Mouse (Mus musculus) urinary bladder, postnatal 4 days (tissue): ENCODE data around the gene Syn2.
A peak's percentile ranks its signal among the peaks of the same experiment; 100 is the strongest.

Experiments used
- DNase-seq, 2 experiments: peaks; one replicate each; pipeline ENCODE4 v3.0.0; 2021 to 2022; ENCODE audit warnings: low spot score in 2 of 2

Gene Syn2

DNA sequence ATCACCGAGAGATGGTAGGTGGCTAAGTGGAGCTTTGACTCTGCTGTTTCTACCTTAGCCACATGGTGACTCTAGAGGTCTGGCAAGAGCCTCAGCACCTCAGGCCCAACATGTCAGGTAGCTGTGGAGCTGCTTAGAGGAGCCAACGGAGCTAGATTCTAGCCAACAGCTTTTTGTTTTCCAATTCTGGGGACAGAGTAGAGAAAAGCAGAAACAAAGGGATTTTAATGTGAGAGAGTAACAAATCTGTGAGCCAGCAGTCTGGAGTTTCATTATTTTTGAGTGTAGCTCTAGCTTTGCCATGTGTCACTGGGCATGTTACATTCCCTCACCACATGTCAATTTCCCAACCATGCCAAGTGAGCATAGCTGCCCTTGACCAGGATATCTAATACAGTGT lies 109.5 kb downstream of the Syn2 start:
- no peak for DNase-seq

DNA sequence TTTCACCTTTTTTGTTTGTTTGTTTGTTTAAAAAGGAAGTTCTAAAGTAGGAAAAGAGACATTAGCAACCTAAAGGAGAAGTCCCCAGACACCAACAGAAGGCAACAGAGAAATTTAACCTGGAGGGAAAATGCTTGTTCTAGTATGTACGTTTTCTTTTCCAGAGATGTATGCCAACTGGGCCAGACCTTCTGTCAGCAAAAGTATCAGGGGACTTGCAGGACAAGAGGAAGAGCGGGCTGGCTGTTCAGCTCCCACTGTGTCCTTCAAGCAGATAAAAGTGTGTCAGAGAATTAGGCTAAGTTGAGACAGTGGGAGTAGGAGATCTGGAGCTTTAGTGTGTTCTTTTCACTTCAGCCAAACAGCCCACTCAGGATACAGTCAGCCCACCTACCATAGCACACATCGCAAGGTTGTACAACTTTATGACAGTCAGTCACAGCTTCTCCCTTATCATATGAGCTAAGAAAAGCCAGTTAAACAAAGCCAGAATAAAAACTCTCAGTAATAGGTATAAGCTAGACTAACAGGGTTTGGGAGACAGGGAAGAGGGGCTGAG lies 110.9 kb downstream of the Syn2 start:
- DNase-seq = no peak

DNA sequence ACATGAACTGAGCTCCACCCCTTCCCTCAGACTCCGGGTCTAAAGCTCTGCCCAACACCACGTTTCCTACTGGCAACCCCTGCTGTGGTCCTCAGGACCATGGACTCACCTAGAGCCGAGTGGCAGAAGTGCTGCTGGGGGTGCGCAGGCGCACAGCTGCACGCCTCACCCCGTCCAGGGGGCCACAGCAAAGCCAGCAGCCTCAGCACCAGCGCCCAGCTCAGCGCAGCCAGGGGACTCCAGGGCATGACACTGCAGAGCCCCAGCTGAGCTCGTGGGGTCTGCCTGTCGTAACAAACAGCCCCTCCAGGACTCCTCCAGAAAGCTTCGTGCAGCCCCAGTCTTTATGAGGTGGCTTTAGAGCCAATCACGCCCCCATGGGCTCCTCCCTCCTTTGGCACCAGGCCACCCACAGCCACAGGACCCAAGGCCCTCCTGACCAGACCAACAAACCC lies 116.9 kb downstream of the Syn2 start:
- no peak for DNase-seq

DNA sequence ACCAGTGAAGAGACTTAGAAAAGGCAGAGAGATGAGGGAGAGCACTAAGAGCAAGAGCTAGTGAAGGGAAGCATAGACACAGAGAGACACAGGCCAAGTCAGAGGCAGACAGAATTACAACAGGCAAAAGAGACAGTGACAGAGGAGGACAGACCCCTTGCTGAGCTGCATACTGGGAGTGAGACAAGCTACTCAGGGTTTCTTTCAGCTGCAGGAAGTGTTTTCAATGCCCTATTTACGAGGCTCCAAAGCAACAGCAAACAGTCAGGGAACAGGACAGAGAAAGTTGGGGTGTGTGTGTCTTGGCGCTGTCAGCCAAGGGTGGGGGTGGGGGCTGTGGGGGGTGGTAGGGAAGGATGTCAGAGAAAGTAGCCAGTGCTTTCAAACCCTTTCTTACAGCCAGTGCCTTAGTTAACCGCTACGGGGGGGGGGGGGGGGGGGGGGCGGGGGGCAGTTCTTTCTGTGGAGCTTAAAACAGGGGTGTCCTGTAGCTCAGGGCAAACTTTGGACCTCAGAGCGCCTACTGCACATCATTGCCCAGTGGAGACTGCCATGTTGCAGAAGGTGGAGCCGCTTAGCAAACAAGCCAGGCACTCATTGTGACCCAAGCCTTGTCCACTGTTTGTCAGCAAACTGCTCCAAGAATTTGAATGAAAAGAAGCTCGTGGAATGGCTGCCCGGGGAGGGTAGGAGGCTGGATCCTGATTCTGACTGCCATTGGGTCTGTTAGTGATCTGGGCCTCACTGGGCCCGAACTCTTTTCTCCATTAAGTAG lies 117.6 kb downstream of the Syn2 start, which contains the start of gene Timp4:
Gene Timp4 (minus strand): TSS at position 107 of the 775 bp plus-strand sequence.
- no peak for DNase-seq

DNA sequence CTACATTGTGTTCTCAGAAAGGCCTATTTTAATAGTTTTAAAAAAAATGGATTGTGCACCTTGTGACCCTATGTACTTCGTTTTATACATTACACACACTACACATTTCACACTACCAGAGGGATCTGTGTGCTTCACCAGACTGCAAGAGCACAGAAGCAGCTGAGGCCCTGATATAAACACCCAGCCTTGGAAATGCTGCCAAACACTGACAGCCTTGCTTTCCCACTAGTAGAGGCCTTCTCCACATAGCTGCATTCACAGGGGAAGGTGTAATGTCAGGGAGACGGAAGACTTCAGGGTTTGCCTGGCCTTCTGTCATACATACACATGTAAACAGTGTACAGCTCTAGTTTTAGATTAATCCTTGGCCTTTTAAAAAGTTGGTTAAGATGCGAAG lies 120.5 kb downstream of the Syn2 start:
- no peak for DNase-seq

DNA sequence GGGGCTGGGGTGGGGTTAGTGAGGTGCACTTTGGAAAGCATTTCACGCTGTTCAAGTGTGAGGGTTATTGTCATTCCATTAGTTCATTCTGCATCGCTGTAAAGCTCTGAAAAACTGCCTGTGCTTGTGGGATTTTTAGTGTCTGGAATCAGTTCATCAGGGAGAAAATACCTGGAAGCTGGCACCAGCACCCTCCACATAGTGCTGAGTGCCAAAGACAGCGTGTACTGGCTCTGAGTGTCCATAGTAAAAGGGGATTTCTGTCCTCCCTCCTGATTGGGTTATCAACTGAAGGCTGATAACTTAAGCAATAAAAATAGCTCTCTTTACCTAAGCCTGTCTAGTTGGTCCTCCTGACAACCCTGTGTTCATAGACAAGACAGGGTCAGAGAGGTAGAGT lies 125.8 kb downstream of the Syn2 start:
- DNase-seq = no peak

DNA sequence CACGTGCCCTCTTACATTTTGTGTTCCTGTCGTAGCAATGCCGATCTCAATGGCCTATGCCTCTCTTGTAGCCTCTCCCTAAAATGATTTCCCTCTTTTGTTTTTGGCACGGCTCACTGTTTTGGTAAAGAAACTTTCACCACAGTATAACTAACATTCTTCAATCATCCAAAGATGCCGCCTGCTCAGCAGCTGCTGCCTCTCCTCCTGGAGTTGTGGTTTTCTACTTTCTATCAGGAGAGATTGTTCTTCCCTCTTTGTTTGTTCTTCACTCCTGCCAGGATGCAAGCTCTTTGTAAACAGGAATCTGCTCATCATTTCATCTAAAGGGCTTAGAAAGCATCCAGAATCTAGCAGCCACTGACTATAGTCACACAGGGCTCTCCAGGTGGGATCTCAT lies 132.1 kb downstream of the Syn2 start:
- no peak for DNase-seq

DNA sequence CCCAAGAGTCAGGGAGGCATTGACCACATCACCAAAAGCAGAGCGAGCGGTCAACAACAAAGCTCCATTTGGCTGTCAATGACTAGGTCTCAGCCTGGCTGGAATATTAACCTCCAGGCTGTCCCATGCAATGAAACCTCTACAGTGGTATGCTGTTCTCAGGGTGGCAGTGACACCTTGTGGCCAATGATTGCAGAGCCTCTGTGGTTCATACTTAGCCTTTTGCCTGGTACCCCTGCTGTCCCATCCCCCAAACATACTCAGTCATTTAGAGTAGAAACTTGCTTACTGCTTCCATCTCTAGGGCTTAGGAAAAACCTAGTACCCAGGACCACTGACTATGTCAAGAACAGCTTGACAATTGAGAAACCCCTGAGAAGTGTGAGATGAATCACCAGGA lies 133.2 kb downstream of the Syn2 start:
- DNase-seq = peak; percentile 43 to 67

DNA sequence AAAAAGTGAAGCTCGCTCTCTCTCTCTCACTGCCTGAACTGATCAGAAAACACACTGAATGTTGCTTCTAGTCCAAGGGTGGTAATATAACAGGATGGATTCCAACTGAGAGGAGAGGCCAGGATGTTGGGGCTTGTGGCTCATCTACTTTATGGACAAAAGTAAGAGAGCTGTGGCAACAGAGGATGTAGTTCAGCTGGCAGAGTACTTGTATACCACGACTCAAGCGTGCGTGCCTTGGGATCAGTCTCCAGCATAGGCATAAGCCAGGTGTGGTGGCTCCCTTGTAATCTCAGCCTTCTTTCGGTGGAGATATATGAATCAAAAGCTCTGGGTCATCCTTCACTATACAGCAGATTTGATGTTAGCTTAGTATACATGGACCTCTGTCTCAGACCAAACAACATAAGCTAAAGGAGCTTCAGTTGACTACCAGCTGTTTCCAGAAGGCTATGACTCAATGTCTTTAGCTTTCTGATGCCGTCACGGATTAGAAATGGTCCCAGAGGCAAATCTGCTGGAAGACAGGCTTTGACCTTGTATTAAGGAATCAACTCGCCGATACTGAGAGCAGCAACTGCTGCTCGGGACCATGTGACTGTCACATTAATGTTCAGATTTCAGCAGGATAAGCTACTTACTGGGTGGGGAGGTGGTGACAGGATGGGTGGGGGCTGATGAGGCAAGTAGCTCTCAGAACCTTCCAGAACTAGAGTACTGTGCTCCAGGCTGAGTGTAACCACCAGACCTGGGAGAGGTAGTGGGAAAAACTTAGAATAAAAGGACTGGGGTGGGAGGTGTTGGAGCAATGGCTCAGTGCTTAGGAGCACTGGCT lies 134.1 kb downstream of the Syn2 start:
- DNase-seq = no peak

DNA sequence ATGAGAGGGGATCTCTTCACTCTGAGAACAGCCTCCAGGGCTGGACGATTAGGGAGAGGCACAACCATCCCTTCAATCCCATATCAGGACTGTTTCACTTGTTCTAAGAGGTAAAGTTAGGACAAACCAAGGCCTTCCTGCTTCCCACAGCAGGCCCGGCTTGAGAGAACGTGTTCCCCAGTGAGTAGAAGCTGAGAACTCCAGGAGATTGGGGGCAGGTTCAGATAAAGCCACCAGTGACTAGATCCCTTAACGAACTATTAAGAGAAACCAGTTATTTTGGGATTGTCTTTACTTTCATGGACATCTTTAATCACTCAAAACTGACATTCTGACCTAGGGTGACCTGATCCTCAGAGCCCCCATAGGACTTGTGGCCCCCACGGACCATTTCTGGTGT lies 134.9 kb downstream of the Syn2 start:
- DNase-seq = no peak

DNA sequence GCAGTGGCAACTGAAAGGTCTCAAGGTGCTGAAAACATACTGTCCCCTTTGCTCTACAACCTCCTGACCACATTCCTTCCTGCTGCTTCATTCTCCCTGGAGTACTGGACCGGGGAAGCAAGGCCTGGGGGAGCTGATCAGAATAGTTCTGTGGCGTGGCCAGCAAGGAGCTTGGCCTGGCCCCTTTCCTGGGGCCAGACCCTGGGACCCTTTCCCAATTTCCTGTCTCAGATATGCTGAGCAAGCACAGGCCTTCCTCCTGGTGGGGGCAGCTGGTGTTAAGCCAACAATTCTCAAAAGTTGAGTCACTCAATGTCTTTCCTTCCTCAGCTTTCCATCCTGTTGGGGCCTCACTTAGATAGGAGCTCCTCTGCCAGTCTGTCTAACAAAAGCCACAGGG lies 135.4 kb downstream of the Syn2 start:
- no peak for DNase-seq

DNA sequence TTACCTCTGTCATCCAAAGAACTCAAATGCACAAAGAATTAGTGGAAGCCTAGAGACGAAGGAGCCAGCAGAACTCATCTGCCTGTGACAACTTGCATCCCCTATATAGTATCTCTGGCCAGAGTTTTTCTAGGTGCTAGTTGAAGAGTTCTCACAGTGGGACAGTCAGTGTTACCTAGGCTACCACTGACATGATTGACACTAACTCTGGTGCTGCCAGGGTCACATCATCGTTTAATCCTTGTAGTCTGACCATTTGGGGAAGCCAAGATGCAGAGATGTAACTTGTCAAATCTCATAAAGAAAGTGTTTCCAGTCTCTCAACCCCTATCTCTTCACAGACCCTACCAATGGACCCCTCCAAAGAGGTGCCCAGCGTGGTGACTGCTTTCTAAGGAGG lies 136.6 kb downstream of the Syn2 start:
- DNase-seq = no peak

DNA sequence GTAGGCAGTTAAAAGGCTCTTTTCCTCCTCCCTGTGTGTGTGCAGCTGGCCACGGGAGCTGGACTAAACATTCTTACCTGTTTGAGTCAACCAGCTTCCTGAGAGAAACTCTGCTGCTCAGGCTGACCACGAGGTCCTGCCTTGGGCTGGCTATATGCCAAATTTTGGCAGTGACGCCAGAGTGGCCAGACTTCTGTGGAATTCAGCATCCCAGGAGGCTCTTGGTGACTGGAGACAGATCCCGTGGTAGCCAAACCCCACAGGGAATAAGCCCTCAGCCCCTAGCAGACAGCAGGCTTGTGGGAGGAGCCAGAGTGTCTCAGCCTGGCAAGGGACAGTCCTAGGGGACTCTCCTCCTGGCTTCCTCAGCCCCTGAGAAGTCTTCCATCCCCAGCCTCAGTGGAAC lies 137.2 kb downstream of the Syn2 start:
- peak in 1 of 2 experiments; percentile 39 for DNase-seq

DNA sequence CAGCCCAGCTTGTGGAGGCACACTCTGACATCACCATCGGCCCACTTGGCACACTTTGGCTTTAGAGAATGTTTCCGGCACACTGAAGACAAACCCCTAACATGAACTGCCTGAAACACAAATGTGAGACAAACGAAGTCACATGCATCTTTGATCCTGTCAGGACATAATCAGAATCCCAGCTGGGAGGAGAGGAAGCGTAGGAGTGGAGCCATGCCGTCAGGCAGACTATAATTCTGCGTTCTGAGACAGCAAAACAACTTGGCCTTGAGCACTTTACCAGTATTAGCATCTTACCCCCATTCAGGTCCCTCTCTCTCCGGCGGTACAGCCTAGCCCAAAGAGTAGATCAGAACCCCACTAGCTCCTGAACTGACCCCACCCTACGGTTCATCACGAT lies 138.6 kb downstream of the Syn2 start:
- DNase-seq = no peak

DNA sequence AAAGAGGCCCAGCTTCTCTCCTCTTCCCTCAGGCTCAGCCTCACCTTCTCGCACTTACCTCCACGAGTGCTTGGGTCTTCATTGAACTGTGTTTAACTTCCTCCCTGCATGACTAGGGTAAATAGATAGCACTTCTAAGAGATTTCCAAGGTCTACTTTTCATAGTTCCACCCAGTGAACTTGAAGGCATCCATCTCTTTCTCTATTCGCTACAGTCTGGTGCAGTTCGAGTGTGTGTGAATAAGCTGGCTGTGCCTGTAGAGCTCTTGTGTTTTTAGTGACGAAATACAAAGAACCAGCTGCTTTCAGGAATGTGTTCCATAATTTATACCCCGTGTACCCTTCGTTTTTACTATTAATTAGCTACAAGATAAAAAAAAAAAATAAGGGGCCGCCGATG lies 140.0 kb downstream of the Syn2 start:
- DNase-seq = no peak

DNA sequence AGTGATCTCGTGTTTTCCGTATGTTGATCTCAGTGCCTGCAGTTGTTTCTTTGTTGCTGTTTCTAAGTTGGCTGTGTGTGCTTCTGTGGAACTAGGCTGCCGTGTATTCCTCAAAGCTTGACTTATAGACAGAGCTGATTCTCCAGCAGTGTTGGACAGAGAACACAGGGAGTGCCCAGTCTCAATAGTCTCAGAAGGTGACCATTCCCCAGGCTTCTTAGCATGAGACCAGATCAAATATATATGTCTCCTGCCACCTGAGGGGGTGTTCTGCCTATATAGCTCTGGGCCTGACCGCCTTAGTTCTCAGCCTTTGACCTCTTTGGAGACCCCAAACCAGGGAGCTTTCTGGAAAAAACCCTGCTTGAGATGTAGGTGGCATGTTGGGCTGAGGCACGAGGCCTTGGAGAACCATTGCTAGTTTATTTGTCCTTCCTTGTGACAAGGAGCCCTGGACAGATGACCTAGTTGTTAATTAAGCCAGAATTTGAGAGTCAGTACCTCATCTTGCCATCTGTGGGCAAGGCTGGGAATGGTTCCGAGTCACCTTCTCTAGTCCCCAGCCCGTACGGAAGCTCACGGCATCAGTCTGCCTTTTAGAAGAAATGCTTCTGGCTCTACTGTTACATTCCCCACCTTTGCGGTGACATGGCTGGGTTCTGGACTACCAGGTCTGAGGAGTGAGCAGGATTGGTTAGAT lies 140.6 kb downstream of the Syn2 start:
- no peak for DNase-seq

DNA sequence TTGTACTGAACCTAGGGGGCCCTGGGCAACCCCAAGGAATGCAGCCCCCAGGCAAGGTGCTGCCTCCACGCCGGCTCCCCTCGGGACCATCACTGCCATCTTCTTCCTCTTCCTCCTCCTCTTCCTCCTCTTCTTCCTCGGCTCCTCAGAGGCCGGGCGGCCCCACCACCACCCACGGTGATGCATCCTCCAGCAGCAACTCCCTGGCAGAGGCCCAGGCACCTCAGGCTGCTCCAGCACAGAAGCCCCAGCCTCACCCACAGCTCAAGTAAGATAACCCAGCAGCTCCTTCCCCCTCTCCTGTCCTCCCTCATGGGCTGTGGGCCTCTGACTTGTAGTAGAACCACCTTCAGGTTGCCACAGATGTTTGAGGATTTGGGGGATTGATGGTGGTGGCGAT lies 143.4 kb downstream of the Syn2 start:
- no peak for DNase-seq

DNA sequence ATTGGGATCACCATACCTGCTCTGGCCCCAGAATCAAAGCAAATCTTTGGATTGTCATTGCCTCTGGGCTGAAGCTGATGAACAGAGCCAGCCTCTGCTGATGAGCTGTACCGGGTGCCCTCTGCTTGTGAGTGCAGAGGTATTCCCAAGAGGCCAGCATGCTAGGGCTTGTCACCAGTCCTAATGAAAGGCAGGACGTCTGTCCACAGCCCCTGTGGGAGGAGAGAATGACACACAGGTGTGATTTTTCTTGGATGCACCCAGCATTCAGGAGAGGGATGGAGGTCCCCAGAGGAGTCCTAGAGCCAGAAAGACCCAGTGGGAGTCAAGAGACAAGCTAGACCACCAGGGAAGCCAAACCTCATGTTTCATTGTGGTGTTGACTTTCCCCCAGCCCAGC lies 144.9 kb downstream of the Syn2 start:
- DNase-seq = peak in 1 of 2 experiments; percentile 33

DNA sequence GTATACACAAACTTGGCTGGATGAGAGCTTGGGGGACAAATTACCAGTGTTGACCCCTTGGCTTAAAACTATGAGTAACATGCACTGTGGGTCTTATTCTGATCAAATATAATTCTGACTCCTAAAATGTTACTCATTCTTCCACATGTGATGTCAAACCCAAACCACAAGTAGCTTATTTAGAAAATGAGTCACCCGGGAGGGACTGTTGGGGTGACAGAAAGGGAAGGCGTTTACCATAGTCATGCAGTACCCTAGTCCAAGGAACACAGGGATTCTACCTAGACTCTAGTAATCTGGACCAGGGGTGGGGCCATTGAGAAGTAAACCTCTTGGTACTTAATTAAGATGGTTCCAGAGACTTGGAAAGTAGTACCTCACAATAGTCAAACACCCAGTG lies 149.5 kb downstream of the Syn2 start:
- peak in 1 of 2 experiments; percentile 12 for DNase-seq

DNA sequence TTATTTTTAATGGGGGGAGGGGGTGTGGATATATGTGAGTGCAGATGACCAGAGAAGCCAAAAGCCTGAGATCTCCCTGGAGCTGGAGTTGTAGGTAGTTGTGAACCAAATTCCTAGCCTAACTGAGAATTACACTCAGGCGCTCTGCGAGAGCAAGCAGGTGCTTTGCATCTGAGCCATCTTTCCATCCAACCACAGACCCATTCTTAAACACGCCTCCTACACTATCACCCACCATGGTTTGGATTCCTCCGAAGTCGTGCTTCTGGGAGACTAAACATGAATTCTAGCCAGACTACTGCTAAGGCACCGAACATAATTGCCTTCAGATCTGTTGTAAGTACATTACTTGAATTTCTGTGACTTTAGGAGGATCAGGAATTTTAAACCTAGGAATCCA lies 151.7 kb downstream of the Syn2 start:
- peak in 1 of 2 experiments; percentile 20 for DNase-seq

DNA sequence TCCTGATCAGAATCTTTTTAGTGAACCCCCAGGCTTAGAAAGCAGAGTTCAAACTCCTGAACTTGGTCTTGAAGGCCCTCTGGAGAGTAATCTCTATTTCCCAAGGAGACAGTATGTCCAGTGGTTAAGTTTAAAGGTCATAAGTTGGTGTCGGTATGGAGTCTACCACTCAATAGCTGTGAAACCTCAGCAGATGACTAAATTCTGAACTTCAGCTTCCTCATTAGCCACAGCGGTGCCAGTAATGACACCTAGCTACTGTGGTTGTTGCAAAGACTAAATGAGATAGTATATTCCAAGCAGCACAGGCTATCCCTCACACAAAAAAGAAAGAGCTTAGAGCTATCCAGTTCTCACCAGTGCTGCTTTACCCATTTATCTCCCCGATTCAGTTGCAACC lies 153.5 kb downstream of the Syn2 start:
- no peak for DNase-seq

DNA sequence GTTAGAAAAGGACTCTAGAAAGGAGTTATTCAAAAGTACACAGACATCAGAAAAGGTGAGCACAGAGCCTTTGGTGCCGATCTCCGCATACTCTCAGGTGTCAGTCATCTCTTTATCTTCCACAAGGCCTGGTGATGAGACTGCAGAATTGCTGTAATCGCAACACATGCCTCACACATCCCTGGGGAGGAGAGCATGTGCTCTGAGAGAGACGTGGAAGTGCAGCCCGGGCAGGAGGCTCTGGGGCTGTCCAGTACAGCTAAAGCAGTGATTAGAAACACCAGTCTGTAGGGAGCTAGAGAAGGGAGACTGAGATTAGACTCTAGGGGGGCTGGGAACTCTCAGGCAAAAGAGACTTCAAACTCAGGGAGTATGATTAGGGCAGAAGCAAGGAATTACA lies 155.9 kb downstream of the Syn2 start:
- DNase-seq = no peak
